Mouse (Mus musculus) inflammation-experienced regulatory T-cells, adult 6 months (primary cell): ENCODE measurements around the gene 1600012H06Rik. TPM values are rescaled to one million over a fixed set of nuclear protein-coding genes. Genes with fewer than 3 reads are reported as not detected.
"Not testable (repeated sequence)": the region's sequence is repeated elsewhere in the genome, so short reads cannot be mapped to it uniquely, and the experiment has no call there.

Experiments
- ATAC-seq: one replicate; pipeline ENCODE4 v1.8.0; 2017
- polyA plus RNA-seq, 3 experiments: library from polyadenylated mRNA; unstranded; fragments of 100-300 nt; shearing (Covaris generic); gene quantifications; one replicate each; pipeline ENCODE4 v1.2.1; 2017

The 1600012H06Rik gene
- polyA plus RNA-seq, 3 experiments from 2014 or later: 15.3 to 22.6 (median 20.1) TPM

GRCm38 (mm10) chr17:14944551-14944950, 1.6 kb downstream of the 1600012H06Rik start:
- no peak for ATAC-seq

GRCm38 (mm10) chr17:14949161-14949827, 6.3 kb downstream of the 1600012H06Rik start:
- ATAC-seq: no peak

GRCm38 (mm10) chr17:14953452-14953851, 10.5 kb downstream of the 1600012H06Rik start:
- no peak for ATAC-seq

GRCm38 (mm10) chr17:14958686-14959327, 15.8 kb downstream of the 1600012H06Rik start:
- peak; percentile 20 for ATAC-seq

GRCm38 (mm10) chr17:14959979-14960378, 17.0 kb downstream of the 1600012H06Rik start:
- ATAC-seq: no peak

- ATAC-seq: peak; percentile 12
Measured at GRCm38 (mm10) chr17:14960520-14960919, 17.5 kb downstream of the 1600012H06Rik start.

GRCm38 (mm10) chr17:14960951-14961556, 18.1 kb downstream of the 1600012H06Rik start, which contains the start of gene Phf10:
Phf10 (minus strand) TSS chr17:14961273.
- ATAC-seq: peak; percentile 66

- peak; percentile 57 for ATAC-seq
Measured at GRCm38 (mm10) chr17:14961557-14962154, 18.7 kb downstream of the 1600012H06Rik start.

- not testable (repeated sequence) for ATAC-seq
Measured at GRCm38 (mm10) chr17:14968373-14968913, 25.5 kb downstream of the 1600012H06Rik start.

GRCm38 (mm10) chr17:14977718-14978361, 34.9 kb downstream of the 1600012H06Rik start:
- peak; percentile 73 for ATAC-seq

GRCm38 (mm10) chr17:14978362-14979038, 35.5 kb downstream of the 1600012H06Rik start, which contains the start of the genes 9030025P20Rik and Gm3417:
9030025P20Rik (plus strand) TSS chr17:14978468.
Gm3417 (minus strand) TSS chr17:14978790.
- ATAC-seq: peak; percentile 93

GRCm38 (mm10) chr17:14990116-14990702, 47.2 kb downstream of the 1600012H06Rik start:
- not testable (repeated sequence) for ATAC-seq

GRCm38 (mm10) chr17:14992522-14993138, 49.6 kb downstream of the 1600012H06Rik start:
- peak; percentile 60 for ATAC-seq

- ATAC-seq: peak; percentile 55
Measured at GRCm38 (mm10) chr17:14993139-14993832, 50.3 kb downstream of the 1600012H06Rik start.

- ATAC-seq: not testable (repeated sequence)
Measured at GRCm38 (mm10) chr17:14994140-14994539, 51.2 kb downstream of the 1600012H06Rik start.

GRCm38 (mm10) chr17:15000047-15000446, 57.1 kb downstream of the 1600012H06Rik start:
- not testable (repeated sequence) for ATAC-seq

- ATAC-seq: peak; percentile 70
Measured at GRCm38 (mm10) chr17:15009088-15009487, 66.1 kb downstream of the 1600012H06Rik start.
